In the genomic region with DNA sequence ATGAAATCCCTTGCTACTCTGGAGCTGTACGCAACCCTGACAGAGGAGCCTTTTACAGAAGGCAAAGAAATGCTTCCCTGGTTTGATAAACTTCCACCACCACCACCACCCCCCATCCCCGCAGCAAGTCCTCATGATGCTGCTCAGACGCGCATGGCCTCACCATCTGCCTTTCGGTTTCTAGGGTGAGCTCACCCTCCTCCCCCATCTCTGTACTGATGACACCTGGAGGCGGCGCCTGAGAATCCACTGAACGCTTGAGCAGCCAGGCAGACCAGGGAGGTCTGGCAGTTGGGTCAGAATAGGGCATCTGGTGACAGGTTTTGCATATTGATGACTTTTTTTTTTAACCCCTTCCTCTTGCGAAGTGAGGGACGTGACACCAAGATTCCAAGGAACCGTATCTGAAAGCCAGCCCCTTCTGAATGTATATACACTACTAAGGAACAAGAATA, we compare ENCODE assay signal across 2 mouse cellular contexts.
TF ChIP-seq lines count a peak whose summit lies in the region.

No protein-coding gene starts in this region.

TF ChIP-seq in C2C12, 6 proteins besides CTCF, POLR2A, EP300 and RAD21:
- TF ChIP-seq FOSL1 (IDR thresholded peaks at IDR 0.05; ENCODE audit: insufficient read depth, low read length, poor library complexity, severe bottlenecking) (no peak), MYOG (IDR thresholded peaks at IDR 0.05; ENCODE audit: control insufficient read depth, extremely low read depth, insufficient read length) (no peak), USF1 (IDR thresholded peaks at IDR 0.05; ENCODE audit: low read depth) (no peak), MAX (IDR thresholded peaks at IDR 0.05) (no peak), CEBPB (IDR thresholded peaks at IDR 0.05; ENCODE audit: low read depth) (no peak), MYOD1 (IDR thresholded peaks at IDR 0.05; ENCODE audit: control insufficient read depth, insufficient read length, low read depth) (no peak)

TF ChIP-seq in myocyte, 11 proteins besides CTCF, POLR2A, EP300 and RAD21:
- TF ChIP-seq SRF (IDR thresholded peaks at IDR 0.05; ENCODE audit: control insufficient read depth, insufficient read length, low read depth) (no peak), MAX (IDR thresholded peaks at IDR 0.05; ENCODE audit: low read depth) (no peak), REST (IDR thresholded peaks at IDR 0.05; ENCODE audit: insufficient read depth, insufficient read length) (no peak), POLR2AphosphoS2 (IDR thresholded peaks at IDR 0.05; ENCODE audit: insufficient read length, low read depth) (no peak), MYOD1 (IDR thresholded peaks at IDR 0.05; ENCODE audit: control insufficient read depth in 1 of 3, insufficient read length in 2 of 3, low read depth in 2 of 3) (no peak)
